Mouse (Mus musculus) G1E (cell line): ENCODE measurements around the gene Sgcd. TPM values are rescaled to one million over a fixed set of nuclear protein-coding genes. Genes with fewer than 3 reads are reported as not detected.
"Not testable (repeated sequence)": the region's sequence is repeated elsewhere in the genome, so short reads cannot be mapped to it uniquely, and the experiment has no call there.

ENCODE experiments used
- ATAC-seq: 2 replicates; pipeline ENCODE4 v1.8.0; 2016; ENCODE audit warnings: mild to moderate bottlenecking; ENCODE audit not compliant: insufficient number of reproducible peaks, poor library complexity, low FRiP score, severe bottlenecking; ENCODE audit errors: extremely low read depth
- DNase-seq: peaks from one replicate; pipeline ENCODE4 v3.0.0; 2012; ENCODE audit warnings: low spot score
- H3K27me3 ChIP-seq: 2 replicates; pipeline ENCODE4 v1.6.1; 2012; ENCODE audit warnings: mild to moderate bottlenecking, low read length, inconsistent platforms; ENCODE audit not compliant: insufficient read depth
- H3K36me3 ChIP-seq: replicated peaks from 2 replicates; pipeline ENCODE3; 2012; ENCODE audit warnings: mild to moderate bottlenecking, inconsistent platforms
- H3K4me1 ChIP-seq: 2 replicates; pipeline ENCODE4 v1.6.1; 2012; ENCODE audit warnings: low read depth, low read length, inconsistent platforms, mixed read lengths; ENCODE audit not compliant: insufficient read depth
- H3K4me3 ChIP-seq: 2 replicates; pipeline ENCODE4 v1.5.1; 2012; ENCODE audit warnings: low read depth, mild to moderate bottlenecking, inconsistent platforms, low read length, moderate library complexity, mixed read lengths
- H3K9me3 ChIP-seq: replicated peaks from 2 replicates; pipeline ENCODE4 v1.6.1; 2012; ENCODE audit warnings: inconsistent platforms
- CTCF ChIP-seq: IDR thresholded peaks from 2 replicates; pipeline ENCODE4 v1.5.1; 2012; ENCODE audit warnings: low read depth, low read length, inconsistent platforms, mixed read lengths
- GATA1 ChIP-seq: IDR thresholded peaks from 2 replicates; pipeline ENCODE4 v1.6.1; 2012; ENCODE audit warnings: borderline replicate concordance, low read length, inconsistent platforms, mixed read lengths
- GATA2 ChIP-seq: IDR thresholded peaks from 2 replicates; pipeline ENCODE4 v1.6.1; 2012; ENCODE audit warnings: low read depth, low read length, inconsistent platforms, borderline replicate concordance
- POLR2AphosphoS5 ChIP-seq: IDR thresholded peaks from 2 replicates; pipeline ENCODE4 v1.6.1; 2012; ENCODE audit warnings: low read depth, low read length, inconsistent platforms; ENCODE audit not compliant: insufficient replicate concordance
- TAL1 ChIP-seq: conservative IDR thresholded peaks from 2 replicates; pipeline ENCODE4 v1.6.1; 2012; ENCODE audit warnings: low read depth, low read length, inconsistent platforms, mixed read lengths
- polyA plus RNA-seq: library from polyadenylated mRNA; stranded (reverse); fragments of >175 nt; gene quantifications from 2 replicates; pipeline ENCODE4 v1.2.3, GENCODE M21; 2012
- total RNA-seq, 2 experiments: library from RNA; stranded (forward) in 1 of 2; stranded (reverse) in 1 of 2; fragments of 200-1000 nt in 1 of 2; fragments of >200 nt in 1 of 2; fragmentation: Nextera tagmentation in 1 of 2; gene quantifications; 2 replicates each; pipeline ENCODE4 v1.2.3; 2014 to 2017

The Sgcd gene
- total and polyA plus RNA-seq, 3 experiments, result 0.05 TPM; not detected in 2

DNA sequence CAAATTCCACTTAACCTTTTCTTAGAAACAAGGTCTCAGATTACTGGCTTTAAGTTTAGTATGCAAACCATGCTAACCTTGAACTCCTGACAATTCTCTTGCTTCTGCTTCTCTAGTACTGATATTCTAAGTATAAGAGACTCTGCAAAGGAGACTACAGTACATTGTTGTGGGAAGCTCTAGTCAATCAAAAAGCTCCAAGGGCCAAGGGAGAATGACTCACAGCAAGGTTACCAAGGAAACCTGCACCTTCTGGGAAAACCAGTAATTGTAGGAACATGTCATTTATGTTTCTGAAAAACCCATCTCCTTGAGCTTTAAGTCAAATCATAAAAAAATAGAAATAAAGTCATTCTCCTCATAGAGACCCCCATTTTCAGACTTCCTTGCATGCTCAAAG lies 178.5 kb downstream of the Sgcd start:
- no peaks in the 10 kb centered on the region for H3K9me3 ChIP-seq
- TF ChIP-seq POLR2AphosphoS5 (no peak), GATA1 (no peak), GATA2 (no peak), CTCF (no peak), TAL1 (no peak)
- DNase-seq (no peak), ATAC-seq (no peak)
- no peak overlapping the region for H3K4me3 ChIP-seq
- no peaks in the 10 kb centered on the region for H3K36me3 ChIP-seq
- H3K4me1 ChIP-seq, result no peaks in the 10 kb centered on the region
- H3K27me3 ChIP-seq, result no peaks in the 10 kb centered on the region

DNA sequence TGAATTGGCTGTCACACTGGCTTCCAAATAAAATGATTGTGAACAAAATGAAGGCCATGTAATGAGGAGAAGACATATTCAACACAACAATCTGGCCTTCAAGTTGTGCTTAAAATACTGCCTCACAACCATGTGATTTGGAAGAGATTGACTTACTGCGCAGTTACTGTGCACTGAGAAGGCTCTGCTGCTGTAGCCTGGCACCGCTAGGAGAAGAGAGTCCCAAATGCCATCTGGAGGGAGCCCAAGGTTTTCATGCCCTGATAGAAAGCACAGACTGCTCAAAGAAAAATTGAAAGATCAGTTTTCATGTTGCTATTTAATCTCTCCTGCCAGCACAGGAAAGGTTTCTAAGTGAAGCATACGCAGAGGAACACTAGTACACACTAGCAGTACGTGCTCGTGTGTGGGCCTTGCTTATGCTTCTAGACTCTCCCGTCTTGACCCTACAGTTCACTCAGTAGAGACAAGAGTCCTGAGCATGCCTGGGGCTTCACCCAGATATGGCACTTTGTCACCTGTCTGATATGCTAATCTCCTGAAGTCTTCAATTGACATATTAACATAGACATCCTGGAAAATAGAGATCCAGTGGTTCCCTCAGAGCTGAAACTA lies 184.6 kb downstream of the Sgcd start:
- ATAC-seq (no peak), DNase-seq (no peak)
- no peaks in the 10 kb centered on the region for H3K36me3 ChIP-seq
- no peaks in the 10 kb centered on the region for H3K27me3 ChIP-seq
- no peaks in the 10 kb centered on the region for H3K9me3 ChIP-seq
- no peak for TF ChIP-seq CTCF
- TF ChIP-seq GATA1, result no peak
- no peak for TF ChIP-seq TAL1
- TF ChIP-seq POLR2AphosphoS5, result no peak
- TF ChIP-seq GATA2, result no peak
- no peaks in the 10 kb centered on the region for H3K4me1 ChIP-seq
- H3K4me3 ChIP-seq, result no peak overlapping the region

DNA sequence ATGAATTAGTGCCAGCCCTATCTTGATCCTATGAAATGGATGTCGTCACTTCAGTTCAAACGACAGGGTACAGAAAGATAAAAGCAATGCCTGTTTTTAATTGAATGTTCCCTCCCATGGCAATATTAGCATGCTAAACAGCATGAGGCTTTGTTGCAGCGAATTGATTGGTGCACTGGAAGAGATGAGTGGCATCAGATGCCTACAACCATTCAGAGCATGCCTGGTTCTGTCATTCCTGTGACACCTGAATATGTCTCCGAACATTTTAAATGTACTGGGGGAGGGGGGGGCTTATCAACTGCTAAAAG lies 210.9 kb downstream of the Sgcd start:
- Histone ChIP-seq H3K4me3 (no peak overlapping the region), H3K27me3 (no peaks in the 10 kb centered on the region), H3K4me1 (no peaks in the 10 kb centered on the region), H3K9me3 (no peaks in the 10 kb centered on the region), H3K36me3 (no peaks in the 10 kb centered on the region)
- TF ChIP-seq GATA2, result no peak
- TF ChIP-seq GATA1, result no peak
- TF ChIP-seq CTCF, result no peak
- DNase-seq, result no peak
- no peak for ATAC-seq

GRCm38 (mm10) chr11:47777226-47777915 lies 211.4 kb downstream of the Sgcd start:
- H3K36me3 ChIP-seq, result no peaks in the 10 kb centered on the region
- ATAC-seq, result no peak
- TF ChIP-seq GATA2, result no peak
- TF ChIP-seq GATA1, result no peak
- TF ChIP-seq CTCF, result no peak
- TF ChIP-seq POLR2AphosphoS5, result no peak
- TF ChIP-seq TAL1, result no peak
- H3K4me1 ChIP-seq, result no peaks in the 10 kb centered on the region
- no peak for DNase-seq
- H3K4me3 ChIP-seq, result no peak overlapping the region
- no peaks in the 10 kb centered on the region for H3K9me3 ChIP-seq
- H3K27me3 ChIP-seq, result no peaks in the 10 kb centered on the region

- no peaks in the 10 kb centered on the region for H3K27me3 ChIP-seq
- no peaks in the 10 kb centered on the region for H3K4me1 ChIP-seq
- DNase-seq (no peak), ATAC-seq (no peak)
- H3K36me3 ChIP-seq, result no peaks in the 10 kb centered on the region
- no peaks in the 10 kb centered on the region for H3K9me3 ChIP-seq
- TF ChIP-seq TAL1, result no peak
- no peak for TF ChIP-seq CTCF
- TF ChIP-seq GATA1, result no peak
- TF ChIP-seq GATA2, result no peak
- no peak for TF ChIP-seq POLR2AphosphoS5
- H3K4me3 ChIP-seq, result no peak overlapping the region
Observed at GRCm38 (mm10) chr11:47776019-47776418, 212.8 kb downstream of the Sgcd start.

GRCm38 (mm10) chr11:47765859-47766258 lies 222.9 kb downstream of the Sgcd start:
- no peaks in the 10 kb centered on the region for H3K9me3 ChIP-seq
- H3K36me3 ChIP-seq, result no peaks in the 10 kb centered on the region
- H3K4me3 ChIP-seq, result no peak overlapping the region
- no peaks in the 10 kb centered on the region for H3K4me1 ChIP-seq
- TF ChIP-seq GATA1, result no peak
- TF ChIP-seq GATA2, result no peak
- TF ChIP-seq CTCF, result no peak
- TF ChIP-seq TAL1, result no peak
- TF ChIP-seq POLR2AphosphoS5, result no peak
- DNase-seq (no peak), ATAC-seq (no peak)
- no peaks in the 10 kb centered on the region for H3K27me3 ChIP-seq

DNA sequence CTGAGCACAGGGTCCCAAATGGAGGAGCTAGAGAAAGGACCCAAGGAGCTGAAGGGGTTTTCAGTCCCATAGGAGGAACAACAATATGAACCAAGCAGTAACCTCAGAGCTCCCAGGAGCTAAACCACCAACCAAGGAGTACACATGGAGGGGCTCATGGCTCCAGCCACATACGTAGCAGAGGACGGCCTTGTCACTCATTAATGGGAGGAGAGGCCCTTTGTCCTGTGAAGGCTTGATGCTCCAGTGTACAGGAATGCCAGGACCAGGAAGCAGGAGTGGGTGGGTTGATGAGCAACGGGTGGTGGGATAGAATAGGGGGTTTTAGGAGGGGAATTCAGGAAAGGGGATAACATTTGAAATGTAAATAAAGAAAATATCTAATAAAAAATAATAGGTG lies 225.2 kb downstream of the Sgcd start:
- not testable (repeated sequence) for H3K4me1 ChIP-seq, H3K9me3 ChIP-seq, H3K27me3 ChIP-seq, H3K4me3 ChIP-seq, DNase-seq, H3K36me3 ChIP-seq, ATAC-seq
